Mouse (Mus musculus): ENCODE measurements around the gene Gm42878.

Gm42878 gene

GRCm38 (mm10) chr5:121500719-121501118, 44.6 kb downstream of the Gm42878 start:
- no peak for DNase-seq (ENCODE audit: low spot score in 2 of 2)

DNA sequence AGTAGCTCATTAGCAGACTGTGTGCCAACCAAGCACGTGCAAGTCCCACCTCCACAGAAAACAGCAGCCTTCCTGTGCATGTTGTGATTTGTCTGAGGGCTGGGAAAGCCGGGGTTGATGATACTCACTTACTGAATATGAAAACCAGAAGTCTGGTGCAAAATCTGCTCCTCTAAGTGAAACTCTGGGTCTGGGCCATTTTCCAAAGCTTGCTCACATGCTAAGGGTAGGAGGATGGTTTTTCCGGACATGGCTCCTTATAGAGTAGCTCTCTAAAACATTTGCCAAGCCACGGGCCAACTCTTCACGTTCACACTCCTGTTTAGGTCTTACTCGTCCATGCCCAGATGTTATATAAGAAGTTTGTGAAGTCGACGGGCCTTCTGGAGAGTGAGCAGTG, 52.0 kb downstream of the Gm42878 start:
- peak; percentile 21 to 42 for DNase-seq (ENCODE audit: low spot score in 2 of 2)

GRCm38 (mm10) chr5:121484801-121485200, 60.5 kb downstream of the Gm42878 start:
- no peak for DNase-seq (ENCODE audit: low spot score in 2 of 2)

DNA sequence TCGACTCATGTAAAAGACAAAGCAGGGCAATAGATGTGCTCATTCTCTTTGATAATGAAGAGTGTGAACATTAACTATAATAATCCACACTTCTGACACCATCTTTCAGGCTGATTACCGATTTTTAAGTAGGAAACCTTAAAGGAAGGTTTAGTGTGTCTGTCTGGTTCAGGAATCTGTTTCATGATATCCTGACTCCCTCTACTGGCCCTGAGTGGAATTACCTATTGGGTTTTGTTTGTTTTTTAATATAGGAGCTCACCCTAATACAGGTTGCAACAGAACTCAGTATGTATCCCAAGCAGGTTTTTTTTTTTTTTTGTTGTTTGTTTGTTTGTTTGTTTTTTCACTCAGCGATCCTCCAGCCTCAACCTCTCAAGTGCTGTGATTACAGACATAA, 67.6 kb downstream of the Gm42878 start:
- DNase-seq (ENCODE audit: low spot score in 2 of 2), result no peak

- DNase-seq (ENCODE audit: low spot score in 2 of 2), result no peak
Observed at GRCm38 (mm10) chr5:121476040-121476439, 69.2 kb downstream of the Gm42878 start.

DNA sequence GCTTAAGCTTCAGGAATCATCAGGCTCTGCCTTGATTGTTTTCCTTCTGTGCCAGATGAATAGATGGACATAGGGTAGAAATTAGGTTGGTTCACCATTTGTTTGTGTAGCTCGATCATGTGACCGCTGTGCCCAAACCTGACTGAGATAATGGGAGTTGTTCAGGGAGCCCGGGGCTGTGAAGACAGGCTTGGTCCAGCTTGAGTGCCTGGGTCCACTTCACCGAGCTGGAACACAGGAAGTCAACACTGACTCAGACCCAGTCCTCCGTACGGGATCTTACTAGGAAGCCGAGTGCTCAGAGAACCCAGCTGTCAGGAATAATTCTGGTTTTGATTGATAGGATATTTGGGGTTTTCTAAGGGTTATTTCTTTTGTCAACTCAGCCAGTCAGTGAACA, 70.7 kb downstream of the Gm42878 start:
- DNase-seq (ENCODE audit: low spot score in 2 of 2), result no peak

GRCm38 (mm10) chr5:121472411-121472810, 72.9 kb downstream of the Gm42878 start:
- DNase-seq (ENCODE audit: low spot score in 2 of 2), result no peak

DNA sequence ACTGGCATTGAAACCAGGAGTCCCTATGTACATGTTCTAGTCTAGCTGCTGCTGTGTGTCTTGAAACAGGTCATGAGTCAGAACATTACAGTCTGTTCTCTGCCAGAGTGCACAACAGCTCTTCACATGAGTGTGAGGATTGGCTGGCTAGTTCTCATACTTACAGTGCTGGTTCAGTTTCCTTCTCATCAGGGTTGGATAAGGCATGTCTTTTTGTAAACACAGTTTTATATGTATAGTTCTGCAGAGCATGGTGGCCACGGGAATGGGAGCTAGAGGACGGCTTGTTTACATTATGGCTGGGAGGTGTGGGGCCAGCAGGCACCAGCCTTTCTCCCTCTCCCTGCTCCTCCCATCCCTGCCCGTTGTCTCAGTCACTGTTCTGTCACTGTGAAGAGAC, 75.7 kb downstream of the Gm42878 start:
- DNase-seq (ENCODE audit: low spot score in 2 of 2), result no peak
